In the genomic region with DNA sequence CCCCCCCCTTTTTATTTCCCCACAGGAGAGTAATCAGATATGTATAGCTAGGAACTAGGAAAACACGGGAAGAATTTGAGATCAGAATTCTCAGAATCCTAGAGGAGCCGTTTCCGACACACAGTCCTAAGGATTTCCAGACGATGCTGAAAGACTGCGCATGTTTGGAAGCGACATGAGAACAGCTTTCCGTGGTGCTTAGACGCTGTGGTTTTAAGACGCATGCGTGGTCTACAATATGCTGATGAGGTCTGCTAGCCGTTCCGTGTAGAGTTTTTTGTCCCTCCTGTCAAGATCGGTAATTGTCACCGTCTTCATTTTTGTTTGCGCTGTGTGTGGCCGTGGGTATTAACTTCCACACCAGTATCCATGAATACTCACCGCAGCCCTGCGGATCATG, we compare ENCODE assay signal across 16 mouse cellular contexts.
"Had no signal": no experiment of that assay in that cellular context is flagged by ENCODE, and none has a peak within 500 bp of the region (broad histone marks: within the 10 kb centered on the region; RNA-seq: fewer than 3 reads in every experiment).

No protein-coding gene starts in this region.

- H3K27ac ChIP-seq: intestine, embryonic 15.5 days; limb, embryonic 15.5 days; liver, embryonic 12.5 days; macrophage; midbrain, embryonic 15.5 days; neural tube, embryonic 12.5 days; stomach, postnatal 0 days had no signal

- H3K4me1 ChIP-seq: midbrain, embryonic 15.5 days; neural tube, embryonic 12.5 days had no signal

- ATAC-seq: intestine, embryonic 15.5 days; liver, embryonic 12.5 days; midbrain, embryonic 15.5 days had no signal

- H3K27me3 ChIP-seq: intestine, embryonic 15.5 days; limb, embryonic 15.5 days; liver, embryonic 12.5 days; megakaryocyte, embryonic 14.5 days; midbrain, embryonic 15.5 days; neural tube, embryonic 12.5 days had no signal

- DNase-seq: kidney, adult 18-20 months; kidney, postnatal 14 days; left cerebral cortex, postnatal 4 days; lung, embryonic 14.5 days; lung, postnatal 10 days; thymus, adult 18-20 months; thymus, postnatal 14 days had no signal

- H3K4me2 ChIP-seq: intestine, embryonic 15.5 days; limb, embryonic 15.5 days; liver, embryonic 12.5 days; lung, embryonic 14.5 days; midbrain, embryonic 11.5 days; midbrain, embryonic 15.5 days; neural tube, embryonic 12.5 days had no signal

- H3K9ac ChIP-seq: intestine, embryonic 15.5 days; limb, embryonic 15.5 days; liver, embryonic 12.5 days; lung, embryonic 14.5 days; midbrain, embryonic 15.5 days; neural tube, embryonic 12.5 days had no signal

- H3K36me3 ChIP-seq: intestine, embryonic 15.5 days; limb, embryonic 15.5 days; liver, embryonic 12.5 days; midbrain, embryonic 15.5 days; neural tube, embryonic 12.5 days had no signal

- H3K4me3 ChIP-seq: intestine, embryonic 15.5 days; limb, embryonic 15.5 days; liver, embryonic 12.5 days; megakaryocyte, embryonic 14.5 days; midbrain, embryonic 15.5 days; neural tube, embryonic 12.5 days had no signal

- H3K9me3 ChIP-seq: intestine, embryonic 15.5 days; limb, embryonic 15.5 days; liver, embryonic 12.5 days; midbrain, embryonic 15.5 days; neural tube, embryonic 12.5 days had no signal
